Mouse (Mus musculus) heart, postnatal 0 days (tissue): ENCODE data around the gene Nt5c1a.

Source experiments
- CTCF ChIP-seq: IDR thresholded peaks from 2 replicates; pipeline ENCODE4 v1.5.1; 2016; ENCODE audit warnings: antibody characterized with exemption, control low read depth, low read depth
- EP300 ChIP-seq: IDR thresholded peaks from 2 replicates; pipeline ENCODE4 v1.6.1; 2016; ENCODE audit warnings: antibody characterized with exemption, low read depth

GRCm38 (mm10) chr4:123160571-123160970 is 40.7 kb upstream of the Nt5c1a start:
- TF ChIP-seq CTCF = no peak
- no peak for TF ChIP-seq EP300
